Mouse (Mus musculus) megakaryocyte-erythroid progenitor cell, adult 5-6 weeks (primary cell): ENCODE measurements around the gene Rec8. TPM values are rescaled to one million over a fixed set of nuclear protein-coding genes. Genes with fewer than 3 reads are reported as not detected.

Experiments used
- ATAC-seq: replicated peaks from 2 replicates; pipeline ENCODE4 v1.8.0; 2016; ENCODE audit warnings: mild to moderate bottlenecking, inconsistent platforms; ENCODE audit not compliant: severe bottlenecking, poor library complexity, low FRiP score, low TSS enrichment
- total RNA-seq, 2 experiments: library from RNA; stranded (forward) in 1 of 2; stranded (reverse) in 1 of 2; fragments of 200-1000, 215-1000 nt in 1 of 2; fragments of >200 nt in 1 of 2; fragmentation: Nextera tagmentation in 1 of 2; gene quantifications; 2 replicates each; pipeline ENCODE4 v1.2.3; 2014 to 2017

The Rec8 gene
- total RNA-seq, 2 experiments from 2014 or later: 27.6 to 53.3 TPM

DNA sequence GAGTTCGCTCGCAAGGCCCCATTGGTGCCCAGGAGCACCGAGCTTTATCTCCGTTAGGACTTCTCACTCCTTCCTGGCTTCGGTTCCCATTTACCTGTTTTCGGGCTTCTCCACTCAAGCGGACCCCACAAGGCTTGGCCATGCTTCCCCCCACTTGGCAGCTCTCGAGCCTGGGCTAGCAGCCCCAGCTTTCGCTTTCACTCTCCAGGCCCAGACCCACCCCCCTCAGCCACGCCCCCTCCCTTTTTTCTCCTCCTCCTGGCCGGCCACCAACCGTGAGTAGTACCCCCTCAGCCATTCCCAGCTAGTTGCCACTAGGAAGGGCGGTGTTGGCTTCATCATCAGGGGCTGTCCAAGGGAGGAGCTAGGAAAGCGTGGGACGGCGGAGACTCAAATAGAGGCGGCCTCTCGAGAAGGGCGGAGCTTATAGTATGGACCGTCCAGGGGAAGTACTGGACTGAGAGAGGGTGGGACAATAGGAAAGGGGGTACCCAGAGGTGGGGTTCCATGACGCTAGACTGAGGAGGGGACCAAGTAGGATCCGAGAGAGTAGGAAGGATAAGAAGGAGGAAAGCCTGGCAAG is 27.0 kb upstream of the Rec8 start, which contains the start of gene Psme2:
Gene Psme2 (minus strand): TSS at position 366 of the 583 bp plus-strand sequence.
- ATAC-seq: peak; percentile 80

DNA sequence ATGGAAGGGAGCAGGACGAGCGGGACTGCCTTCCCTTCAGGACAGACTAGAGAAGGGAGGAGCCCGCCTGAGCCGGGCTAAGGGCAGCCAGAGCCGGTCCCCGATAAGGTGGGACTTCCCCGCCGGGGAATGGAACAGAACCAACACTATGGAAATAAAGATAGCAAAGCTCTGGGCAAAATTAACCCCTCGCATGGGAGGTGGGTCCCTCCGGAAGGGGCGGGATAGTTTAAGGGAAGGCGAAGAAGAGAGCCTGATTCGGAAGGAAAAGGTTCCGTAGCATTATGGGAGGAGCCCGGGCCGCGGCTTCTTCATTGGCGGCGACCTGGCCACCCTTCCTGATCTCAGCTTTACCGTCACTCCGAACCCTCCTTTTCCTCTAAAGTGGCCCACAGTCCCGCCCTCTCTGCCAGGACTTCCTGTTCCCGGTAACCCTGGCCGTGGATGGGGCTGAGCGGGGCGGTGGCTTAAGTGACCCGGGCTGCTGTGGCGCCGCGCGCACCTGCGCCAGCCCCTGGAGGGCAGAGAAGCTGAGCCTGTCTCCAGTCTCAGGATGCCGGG is 26.4 kb upstream of the Rec8 start, which contains the start of gene Rnf31:
Gene Rnf31 (plus strand): TSS at position 378 of the 561 bp plus-strand sequence.
- ATAC-seq: peak; percentile 86

DNA sequence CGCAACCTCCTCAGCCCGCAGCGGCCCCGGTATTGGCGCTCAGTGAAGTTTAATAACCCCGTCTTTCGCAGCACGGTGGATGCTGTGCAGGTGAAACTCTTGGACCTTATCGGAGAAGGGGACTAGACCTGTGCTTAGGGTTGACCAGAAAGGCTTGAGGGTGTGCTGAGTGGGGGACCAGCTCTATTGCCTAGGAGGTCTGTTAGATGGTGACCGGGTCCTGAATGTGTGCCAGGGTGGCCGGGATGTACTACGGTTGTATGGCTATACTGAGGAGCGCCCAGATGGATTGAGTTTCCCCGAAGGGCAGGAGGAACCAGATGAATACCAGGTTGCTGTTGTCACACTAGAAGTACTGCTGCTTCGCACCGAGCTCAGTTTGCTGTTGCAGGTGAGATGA is 25.6 kb upstream of the Rec8 start:
- ATAC-seq: no peak

DNA sequence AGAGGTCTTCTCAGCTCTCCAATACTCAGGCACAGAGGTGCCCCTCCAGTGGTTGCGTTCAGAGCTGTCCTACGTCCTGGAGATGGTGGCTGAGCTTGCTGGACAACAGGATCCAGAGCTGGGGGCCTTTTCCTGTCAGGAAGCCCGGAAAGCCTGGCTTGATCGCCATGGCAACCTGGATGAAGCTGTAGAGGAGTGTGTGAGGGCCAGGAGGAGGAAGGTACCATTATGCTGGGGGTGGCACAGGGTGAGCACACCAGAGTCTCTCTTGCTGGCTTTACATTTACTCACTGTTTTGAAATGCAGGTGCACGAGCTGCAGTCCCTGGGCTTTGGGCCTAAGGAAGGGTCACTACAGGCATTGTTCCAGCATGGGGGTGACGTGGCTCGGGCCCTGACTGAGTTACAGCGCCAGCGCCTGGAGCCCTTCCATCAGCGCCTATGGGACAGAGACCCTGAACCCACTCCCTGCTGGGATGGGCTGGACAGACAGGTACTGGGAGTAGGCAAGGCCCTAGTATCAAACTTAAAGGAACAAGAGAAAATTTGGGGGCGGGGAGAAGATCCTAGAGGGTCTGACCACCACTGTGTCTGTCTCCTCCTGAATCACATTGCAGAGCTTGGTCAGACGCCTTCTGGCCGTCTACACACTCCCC is 21.7 kb upstream of the Rec8 start:
- no peak for ATAC-seq

DNA sequence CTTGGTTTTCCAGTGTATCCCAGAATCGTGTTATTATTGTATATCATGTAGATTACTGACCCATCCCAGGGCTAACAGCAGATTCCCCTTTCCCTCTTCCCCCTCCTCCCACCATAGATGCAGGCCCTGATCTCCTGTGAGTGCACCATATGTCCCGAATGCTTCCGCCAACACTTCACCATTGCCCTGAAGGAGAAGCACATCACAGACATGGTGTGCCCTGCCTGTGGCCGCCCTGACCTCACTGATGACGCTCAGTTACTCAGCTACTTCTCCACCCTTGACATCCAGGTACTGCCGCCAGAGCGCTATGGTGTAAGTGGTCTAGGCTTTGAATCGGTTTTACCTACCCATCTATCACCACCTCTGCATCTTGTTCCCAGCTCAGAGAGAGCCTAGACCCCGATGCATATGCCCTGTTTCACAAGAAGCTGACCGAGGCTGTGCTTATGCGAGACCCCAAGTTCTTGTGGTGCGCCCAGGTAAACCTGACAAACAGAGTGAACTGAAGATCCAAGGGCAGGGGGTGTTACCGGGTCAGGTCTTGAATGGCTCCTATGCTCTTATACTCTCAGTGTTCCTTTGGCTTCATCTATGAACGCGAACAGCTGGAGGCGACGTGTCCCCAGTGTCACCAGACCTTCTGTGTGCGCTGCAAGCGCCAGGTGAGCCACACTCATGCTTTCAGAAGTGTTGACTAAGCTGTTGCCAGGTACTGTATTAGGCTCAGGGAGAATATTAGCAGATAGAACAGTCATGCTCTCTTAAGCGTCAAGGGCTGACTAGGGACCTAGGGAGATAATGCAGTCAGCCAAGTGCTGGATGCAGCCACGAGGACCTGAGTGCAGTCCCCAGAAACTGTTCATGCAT is 19.1 kb upstream of the Rec8 start:
- ATAC-seq: no peak

DNA sequence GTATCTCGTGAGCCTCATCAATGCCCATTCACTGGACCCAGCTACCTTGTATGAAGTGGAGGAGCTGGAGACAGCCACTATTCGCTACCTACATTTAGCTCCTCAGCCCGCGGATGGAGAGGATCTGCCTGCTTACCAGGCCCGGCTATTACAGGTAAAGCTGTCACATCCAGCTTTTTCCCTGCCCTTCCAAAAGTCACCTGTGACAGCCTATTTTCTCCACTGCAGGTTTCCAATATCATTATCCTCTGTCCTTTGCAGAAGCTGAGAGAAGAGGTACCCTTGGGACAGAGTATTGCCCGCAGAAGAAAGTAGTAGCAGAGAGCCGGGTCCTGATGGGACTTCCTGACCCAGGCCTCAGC is 14.6 kb upstream of the Rec8 start, which contains the start of gene Irf9:
Gene Irf9 (plus strand): TSS at position 301 of the 362 bp plus-strand sequence.
- ATAC-seq: no peak

DNA sequence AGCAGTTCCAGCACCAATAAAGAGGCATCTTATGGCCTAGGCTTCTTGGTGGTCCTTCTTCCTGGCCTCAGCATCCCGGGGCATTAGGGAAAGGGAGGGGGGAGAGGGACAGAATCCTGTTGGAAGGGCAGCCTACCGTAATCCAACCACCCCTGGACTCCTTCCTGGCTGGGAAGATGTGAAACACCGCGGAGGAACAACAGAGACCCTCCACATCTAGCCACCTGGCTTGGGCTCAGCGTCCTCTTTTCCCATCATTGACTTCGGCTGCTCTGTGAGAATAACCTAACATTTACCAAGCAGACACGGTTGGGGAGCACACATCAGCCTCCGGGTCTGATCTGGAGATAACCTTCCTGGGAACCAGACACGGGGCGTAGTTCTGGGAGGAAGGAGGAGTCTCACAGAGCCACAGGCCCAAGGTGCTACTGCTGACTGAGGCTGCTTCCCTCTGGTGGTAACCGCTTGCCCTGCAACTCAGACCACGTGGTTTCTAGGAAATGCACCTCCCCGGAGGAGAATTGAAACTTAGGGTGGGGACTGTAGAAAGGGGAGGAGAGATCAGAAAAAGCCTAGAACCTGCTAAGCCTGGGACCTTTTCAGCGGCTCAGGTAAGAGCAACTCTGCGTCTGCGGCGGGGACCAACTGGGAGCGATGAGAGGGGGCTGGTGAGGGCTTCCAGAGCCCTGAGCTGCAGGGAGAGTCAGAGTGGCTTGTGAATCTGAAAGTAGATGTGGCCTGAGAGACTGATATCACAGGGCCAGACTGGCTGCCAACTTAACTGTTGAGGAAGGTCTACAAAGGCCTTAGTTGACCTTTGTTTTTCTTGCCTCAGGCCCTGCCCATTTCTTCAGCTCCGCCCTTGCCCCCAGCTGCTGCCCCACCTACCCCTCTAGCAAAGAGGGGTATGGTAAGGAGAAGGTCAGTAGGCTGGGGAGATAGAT is 13.9 kb upstream of the Rec8 start:
- peak; percentile 90 for ATAC-seq

DNA sequence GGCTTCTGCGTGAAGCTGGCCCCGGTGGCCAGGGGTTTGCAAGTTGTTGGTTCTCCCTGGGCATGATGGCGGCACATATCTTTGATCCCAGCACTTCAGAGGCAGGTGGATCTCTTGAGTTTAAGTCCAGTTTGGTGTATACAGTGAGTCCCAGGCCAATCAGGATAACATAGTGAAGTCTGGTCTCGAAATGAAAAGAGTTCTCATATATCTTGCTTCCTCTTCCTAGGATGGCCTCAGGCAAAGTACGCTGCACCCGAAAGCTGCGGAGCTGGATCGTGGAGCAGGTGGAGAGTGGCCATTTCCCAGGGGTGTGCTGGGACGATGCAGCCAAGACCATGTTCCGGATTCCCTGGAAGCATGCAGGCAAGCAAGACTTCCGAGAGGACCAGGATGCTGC is 13.0 kb upstream of the Rec8 start:
- no peak for ATAC-seq

DNA sequence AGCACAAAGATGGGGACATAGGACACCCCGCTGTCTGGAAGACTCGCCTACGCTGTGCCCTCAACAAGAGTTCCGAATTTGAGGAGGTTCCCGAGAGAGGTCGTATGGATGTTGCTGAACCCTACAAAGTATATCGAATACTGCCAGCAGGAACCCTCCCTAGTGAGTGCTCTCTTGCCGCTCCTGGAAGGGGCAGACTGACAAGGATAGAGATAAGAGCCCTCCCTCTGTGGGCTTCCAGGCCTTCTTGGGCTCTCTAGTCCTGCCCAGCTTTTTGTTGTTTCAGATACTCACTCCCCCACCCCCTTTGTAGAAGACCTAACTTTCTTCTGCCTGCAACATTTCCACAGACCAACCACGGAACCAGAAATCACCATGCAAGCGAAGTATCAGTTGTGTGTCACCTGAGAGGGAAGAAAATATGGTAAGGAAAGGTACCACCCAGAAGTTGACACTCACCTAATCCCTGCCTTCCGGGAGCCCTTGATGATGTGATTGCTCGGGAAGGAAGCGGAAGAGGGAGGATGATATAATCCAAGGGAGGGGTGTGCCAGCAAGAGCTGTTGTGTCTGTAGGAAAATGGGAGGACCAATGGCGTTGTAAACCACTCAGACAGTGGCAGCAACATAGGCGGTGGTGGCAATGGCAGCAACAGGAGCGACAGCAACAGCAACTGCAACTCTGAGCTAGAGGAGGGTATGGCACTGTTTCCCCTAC is 11.9 kb upstream of the Rec8 start:
- ATAC-seq: peak; percentile 35; the same call in 1 of the 2 replicates

DNA sequence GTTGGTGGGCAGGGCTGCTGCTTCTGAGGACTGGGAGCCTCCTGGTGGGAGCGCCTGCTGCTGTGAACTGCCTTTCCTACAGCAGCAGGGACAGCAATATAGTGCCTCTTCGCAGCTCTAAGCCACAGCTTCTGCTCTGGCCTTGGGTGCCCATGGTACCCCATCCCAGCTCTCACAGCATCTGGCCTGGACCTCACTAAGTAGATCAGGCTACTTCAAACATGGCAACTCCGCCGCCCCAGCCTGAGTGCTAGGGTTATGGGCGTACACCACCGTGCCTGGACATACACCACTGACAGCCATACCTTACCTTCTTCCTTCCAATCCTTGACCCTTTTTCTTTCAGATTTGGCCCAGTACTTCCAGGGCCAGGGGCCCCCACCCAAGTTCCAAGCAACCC is 9.5 kb upstream of the Rec8 start:
- no peak for ATAC-seq

DNA sequence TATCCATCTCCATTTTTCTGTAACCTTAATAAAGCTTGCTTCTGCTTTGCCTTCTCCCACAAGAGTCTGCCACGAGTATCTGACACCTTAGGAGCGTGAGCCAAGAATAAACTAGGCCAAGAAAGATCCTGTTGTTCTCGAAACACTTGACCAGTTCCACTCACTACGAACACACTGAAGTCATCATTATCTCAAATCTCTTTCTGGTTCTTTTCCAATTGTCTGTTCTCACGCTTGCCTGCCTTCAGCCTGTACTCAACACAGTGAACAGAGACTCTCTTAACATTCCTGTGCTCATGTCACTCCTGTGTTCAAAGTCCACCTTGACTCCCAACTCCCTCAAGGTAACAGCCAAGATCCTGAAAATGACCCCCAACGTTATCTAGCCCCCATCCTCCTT is 4.5 kb upstream of the Rec8 start:
- no peak for ATAC-seq

DNA sequence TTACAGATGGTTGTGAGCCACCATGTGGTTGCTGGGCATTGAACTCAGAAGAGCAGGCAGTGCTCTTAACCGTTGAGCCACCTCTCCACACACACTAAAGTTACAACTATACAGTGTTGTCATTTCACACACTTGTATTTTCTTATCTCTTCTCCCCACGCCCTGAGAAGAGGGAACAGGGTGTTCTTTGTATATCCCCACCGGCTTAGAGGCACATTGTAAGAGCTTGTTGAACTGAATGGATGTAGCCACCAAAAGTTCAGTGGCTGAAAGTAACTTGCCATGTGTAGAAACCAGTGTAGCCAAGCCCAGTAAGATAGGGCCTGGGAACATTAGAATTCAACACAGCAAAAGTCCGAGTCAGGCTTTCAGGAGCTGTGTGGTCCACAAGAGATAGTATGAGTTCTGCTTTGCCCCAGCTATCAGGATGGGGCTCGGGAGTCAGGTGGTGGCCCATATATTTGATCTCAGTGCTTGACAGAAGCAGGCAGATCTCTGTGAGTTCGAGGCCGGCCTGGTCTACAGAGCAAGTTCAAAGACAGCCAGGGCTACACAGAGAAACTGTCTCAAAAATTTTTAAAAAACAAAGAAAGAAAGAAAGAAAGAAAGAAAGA is 3.2 kb upstream of the Rec8 start:
- ATAC-seq: peak; percentile 57

DNA sequence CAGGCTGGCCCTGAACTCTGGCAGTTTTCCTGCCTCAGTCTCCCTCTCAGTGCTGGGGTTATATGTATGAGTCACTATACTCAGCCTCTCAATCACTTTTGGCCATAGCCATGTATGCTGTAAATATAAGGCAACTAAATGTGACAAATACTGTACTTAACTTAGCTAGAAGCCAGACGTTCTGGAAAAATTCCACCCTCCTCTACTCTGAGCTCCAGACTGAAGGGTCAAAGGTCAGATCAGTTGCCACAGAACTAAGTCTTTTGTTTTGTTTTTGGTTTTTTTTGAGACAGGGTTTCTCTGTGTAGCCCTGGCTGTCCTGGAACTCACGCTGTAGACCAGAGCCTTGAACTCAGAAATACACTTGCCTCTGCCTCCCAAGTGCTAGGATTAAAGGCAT is 2.0 kb upstream of the Rec8 start:
- no peak for ATAC-seq

DNA sequence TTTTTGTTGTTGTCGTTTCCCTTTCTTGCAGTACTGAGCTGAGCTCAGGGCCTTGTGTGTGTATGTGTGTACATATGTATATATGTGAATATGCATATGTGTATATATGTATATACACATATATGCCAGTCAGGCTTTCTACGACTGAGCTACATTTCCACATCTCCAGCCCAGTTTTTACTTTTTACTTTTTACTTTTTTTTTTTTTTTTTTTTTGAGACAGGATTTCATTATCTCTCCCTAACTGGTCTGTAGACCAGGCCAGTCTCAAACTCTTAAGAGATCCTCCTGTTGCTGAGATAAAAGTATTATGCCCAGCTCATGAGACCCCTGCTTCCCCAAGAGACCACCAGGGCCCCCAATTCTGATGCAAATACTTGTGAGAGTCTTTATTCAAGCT is 993 bp upstream of the Rec8 start:
- no peak for ATAC-seq

DNA sequence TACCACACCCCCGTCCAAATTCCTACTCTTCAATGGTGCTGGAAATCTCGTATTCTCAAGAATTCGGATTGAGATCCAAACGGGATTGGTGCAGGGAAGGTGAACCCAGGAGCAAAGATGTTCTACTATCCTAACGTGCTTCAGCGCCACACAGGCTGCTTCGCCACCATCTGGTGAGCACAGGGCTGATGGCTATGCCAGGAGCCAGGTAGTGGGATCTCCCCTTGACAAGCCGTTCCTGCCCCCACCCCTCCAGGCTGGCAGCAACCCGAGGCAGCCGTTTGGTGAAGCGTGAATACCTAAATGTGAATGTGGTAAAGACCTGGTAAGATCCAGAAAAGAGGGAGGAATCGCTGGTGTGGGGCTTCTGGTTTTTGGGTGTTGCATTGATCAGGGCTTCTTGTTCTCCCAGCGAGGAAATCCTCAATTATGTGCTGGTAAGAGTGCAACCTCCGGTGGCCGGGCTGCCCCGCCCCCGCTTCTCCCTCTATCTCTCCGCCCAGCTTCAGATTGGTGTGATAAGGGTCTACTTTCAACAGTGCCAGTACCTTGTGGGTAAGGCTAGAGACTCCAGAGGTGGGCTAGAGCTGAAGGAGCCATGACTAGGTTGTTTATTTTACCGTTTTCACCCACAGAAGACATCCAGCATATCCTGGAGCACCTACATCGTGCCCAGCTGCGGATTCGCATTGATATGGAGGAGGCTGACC is 804 bp downstream of the Rec8 start:
- ATAC-seq: peak; percentile 59

DNA sequence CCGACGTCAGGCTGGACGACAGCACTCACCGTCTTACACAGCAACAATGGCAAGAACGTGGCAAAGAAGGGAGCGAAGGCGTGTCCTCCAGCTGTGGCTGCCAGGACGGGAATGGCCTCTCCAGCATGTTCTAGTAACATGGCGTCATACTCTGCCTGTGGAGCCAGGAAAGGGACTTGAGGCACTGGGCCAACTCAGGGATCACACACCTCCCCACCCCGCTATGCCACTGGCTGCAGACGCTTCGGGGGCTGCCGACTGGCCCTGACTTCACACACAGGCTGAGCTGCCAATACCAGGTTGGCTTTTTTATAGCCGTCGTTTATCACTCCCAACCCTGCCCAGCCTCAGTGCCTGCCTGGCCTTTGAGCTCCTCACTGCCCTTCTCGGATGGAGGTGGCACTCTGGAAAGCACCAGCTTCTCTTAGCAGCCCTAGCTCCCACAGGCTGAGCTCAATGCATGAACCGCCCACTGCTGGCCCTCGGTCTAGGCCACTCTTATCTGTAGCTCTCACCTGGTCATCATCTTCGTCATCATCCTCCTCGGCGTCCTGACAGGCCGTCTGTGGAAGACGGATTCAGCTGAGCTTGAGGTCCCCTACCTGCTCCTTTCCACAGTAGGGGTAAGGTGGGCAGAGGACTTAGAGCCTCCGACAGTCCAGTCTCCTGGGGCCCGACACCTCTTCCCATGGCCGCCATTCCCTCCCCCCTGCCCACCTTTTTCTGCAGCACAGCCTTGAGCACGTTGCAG is 10.4 kb downstream of the Rec8 start:
- ATAC-seq: no peak

DNA sequence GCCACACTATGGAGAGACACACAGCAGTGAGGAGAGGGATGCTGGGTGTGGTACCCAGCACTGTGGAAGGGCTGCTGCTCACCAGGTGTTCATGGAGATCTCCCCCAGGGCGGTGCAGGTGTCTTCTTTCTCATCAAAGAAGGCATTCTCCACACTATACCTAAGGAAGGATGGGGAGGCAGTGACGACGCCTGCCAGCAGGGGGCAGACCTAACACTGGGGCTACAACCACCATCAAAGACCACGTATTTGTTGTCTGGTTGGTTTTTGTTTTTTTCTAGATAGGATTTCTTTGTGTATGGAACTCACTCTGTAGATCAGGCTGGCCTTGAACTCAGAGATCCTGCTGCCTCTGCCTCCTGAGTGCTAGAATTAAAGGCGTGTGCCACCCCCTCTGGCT is 11.5 kb downstream of the Rec8 start:
- ATAC-seq: peak; percentile 68
